Mouse (Mus musculus): ENCODE data around the gene Plcl2. TPM values are rescaled to one million over a fixed set of nuclear protein-coding genes. Genes with fewer than 3 reads are reported as not detected.
"Not testable (repeated sequence)": the region's sequence is repeated elsewhere in the genome, so short reads cannot be mapped to it uniquely, and the experiment has no call there.

Plcl2 gene
- total RNA-seq, 2 experiments from 2014 or later, result 51.2 to 52.0 TPM

DNA sequence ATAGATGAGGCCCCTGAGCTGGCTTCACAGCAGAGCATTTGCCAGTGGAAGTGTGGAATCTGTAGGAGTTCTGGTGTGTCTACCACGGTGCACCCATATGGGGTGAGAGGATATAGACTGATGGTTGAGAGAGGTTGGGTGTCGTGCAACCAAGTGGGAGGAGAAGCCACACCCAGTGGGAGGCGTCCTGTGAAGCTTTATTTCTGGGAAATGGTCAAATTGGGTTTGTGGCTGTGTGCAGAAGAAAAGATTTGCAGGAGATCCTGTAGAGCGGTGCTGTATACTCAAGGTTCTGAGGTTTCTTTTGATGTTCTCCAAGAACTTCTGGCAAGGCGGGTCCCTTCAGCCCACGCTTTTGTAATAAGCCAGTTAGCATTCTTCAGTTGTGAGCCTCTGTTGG lies 15.8 kb downstream of the Plcl2 start:
- intact Hi-C loops (cut with DNase I), result no loop called here
- DNase-seq, result no peak

- no peak for DNase-seq
- intact Hi-C loops (cut with DNase I), result no loop called here
These were observed 16.6 kb downstream of the Plcl2 start for GRCm38 (mm10) chr17:50525821-50526220.

GRCm38 (mm10) chr17:50530089-50530488 lies 20.9 kb downstream of the Plcl2 start:
- DNase-seq, result no peak
- intact Hi-C loops (cut with DNase I), result no loop called here

DNA sequence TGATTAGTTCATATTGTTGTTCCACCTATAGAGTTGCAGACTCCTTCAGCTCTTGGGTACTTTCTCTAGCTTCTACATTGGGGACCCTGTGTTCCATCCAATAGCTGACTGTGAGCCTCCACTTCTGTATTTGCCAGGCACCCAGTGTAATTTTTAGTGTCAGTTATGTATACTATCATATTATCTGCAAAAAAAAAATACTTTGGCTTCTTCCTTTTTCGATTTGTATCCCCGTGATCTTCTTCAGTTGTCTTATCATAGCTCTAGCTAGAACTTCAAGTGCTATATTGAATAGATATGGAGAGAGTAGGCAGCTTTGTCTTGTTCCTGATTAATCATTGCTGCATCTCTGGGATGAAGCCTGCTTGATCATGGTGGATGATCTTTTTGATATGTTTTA lies 25.7 kb downstream of the Plcl2 start:
- intact Hi-C loops (cut with DNase I), result not testable (repeated sequence)

DNA sequence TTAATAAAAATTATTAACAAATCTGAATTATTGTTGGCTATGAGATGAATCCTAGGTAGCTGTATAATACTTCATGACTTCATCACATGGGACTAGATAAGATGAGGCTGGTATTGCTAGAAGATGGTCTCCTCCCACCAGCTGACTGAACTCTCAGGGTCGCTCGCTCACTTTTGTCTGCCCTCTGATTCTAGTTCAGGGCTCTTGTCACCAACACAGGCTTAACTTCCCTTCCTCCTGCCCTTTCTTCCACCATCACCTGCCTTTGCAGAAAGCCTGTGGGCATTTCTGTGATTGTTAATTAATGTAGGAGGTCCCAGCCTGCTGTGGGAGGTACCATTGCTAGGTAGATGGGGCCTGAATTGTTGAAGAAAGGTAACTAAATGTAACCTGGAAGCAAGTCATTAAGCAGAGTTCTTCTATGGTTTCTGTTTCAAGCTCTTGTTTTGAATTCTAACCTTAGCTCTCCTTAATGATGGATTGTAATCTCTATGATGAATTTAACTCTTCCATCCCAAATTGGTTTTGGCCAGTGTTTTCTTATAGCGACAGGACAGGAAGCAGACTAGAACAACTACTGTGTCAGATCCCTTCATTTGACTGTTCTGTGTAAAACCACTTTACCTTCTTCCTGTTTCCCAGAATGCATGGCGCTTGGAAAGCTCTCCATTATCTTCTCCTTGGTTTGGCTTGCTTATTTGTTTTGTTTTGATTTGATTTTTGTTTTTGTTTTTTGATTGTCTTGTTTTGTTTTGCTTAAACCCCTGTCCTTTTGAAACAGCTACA lies 27.4 kb downstream of the Plcl2 start:
- no peak for DNase-seq
- intact Hi-C loops (cut with DNase I), result no loop called here

More for the DNA sequence above, 25.7 kb downstream of the Plcl2 start:
- DNase-seq, result not testable (repeated sequence)

DNA sequence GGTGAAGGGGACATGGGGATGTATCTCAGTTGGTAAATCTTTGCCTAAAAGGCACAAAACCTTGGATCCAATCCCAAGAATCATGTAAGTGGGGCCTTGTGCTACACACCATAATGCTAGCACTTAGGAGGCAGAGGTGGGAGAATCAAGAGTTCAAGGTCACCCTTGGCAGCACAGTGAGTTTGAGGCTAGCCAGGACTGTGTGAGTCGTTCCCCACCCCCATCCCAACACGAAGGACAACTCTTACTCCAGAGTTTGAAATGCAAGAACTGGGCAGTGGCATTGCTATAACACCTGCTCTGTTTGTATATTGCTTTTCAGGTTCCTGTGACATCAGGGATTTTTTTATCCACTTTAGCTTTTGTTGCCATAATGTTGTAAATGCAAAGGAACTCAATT lies 28.6 kb downstream of the Plcl2 start:
- intact Hi-C loops (cut with DNase I), result no loop called here
- no peak for DNase-seq

DNA sequence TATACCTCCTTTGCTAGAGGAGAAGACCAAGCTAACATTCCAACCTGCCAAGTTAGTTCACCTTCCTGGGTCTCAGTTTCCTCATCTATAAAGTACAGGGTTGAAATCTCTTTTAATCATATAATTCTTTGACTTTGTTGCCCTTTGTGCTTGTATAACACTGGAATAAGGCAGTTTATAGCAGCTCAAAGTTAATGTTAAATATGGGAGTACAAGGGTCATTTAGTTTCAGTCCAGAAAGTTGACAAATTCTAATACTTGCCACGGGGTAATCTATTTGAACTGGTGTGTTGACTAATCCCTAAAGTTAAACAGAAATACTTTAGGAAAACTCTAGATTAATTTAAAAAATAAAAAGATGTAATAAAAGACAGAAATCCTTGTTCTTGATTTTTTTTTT lies 35.7 kb downstream of the Plcl2 start:
- DNase-seq, result no peak
- intact Hi-C loops (cut with DNase I), result no loop called here

- intact Hi-C loops (cut with DNase I), result no loop called here
- DNase-seq, result no peak
These were observed 36.1 kb downstream of the Plcl2 start for GRCm38 (mm10) chr17:50545274-50545673.

DNA sequence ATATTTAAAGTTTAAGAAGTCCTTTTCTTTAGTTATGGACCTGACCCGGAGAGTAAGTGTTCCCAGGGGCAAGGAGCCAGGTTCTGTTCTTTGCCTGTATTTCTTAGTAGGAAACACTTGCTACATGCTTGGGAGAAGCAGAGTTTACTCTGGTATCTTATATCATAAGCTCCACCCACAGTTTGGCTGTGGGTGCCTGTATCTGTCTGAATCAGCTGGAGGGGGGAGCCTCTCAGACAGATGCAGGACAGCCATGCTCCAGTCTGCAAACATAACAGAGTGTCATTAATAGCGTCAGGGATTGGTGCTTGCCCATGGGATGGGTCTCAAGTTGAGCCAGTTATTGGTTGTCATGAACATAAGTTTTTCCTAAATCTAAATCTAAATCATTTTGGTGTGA lies 42.9 kb downstream of the Plcl2 start:
- intact Hi-C loops (cut with DNase I), result no loop called here
- no peak for DNase-seq

DNA sequence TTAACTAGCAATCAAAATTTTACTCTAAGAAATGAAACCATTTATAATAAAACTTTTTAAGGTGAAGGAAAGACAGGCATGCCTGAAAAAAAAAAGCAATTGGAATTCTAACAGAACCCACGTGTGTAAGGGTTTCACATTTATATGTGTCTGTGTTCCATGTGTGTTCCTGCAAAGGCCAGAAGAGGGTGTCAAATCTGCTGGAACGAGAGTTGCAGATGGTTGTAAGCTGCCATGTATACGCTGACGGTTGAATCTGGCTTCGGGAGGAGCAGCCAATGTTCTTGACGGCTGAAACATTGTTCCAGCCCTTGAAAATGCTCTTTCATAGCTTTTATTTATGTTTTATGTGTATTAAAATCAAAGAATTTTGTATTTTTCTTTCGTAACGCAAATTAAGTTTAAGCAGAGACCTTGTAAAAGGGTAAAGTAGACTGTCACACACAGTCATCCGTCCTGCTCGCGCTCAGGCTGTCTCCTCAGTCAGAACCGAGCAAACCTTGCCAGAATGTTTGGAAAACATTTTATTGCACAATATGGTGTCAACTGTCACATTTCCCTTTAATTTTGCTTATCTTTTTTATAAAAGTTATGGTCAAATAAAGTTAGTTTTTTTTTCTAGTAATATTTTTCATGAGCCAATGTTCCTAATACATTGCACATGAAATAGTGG lies 48.5 kb downstream of the Plcl2 start:
- DNase-seq, result no peak

GRCm38 (mm10) chr17:50558239-50558625 lies 49.0 kb downstream of the Plcl2 start:
- no peak for DNase-seq
- intact Hi-C loops (cut with DNase I), result no loop called here

More for the DNA sequence above, 48.5 kb downstream of the Plcl2 start:
- intact Hi-C loops (cut with DNase I), result no loop called here

GRCm38 (mm10) chr17:50565376-50566123 lies 56.3 kb downstream of the Plcl2 start:
- intact Hi-C loops (cut with DNase I), result no loop called here
- peak; percentile 47 for DNase-seq

DNA sequence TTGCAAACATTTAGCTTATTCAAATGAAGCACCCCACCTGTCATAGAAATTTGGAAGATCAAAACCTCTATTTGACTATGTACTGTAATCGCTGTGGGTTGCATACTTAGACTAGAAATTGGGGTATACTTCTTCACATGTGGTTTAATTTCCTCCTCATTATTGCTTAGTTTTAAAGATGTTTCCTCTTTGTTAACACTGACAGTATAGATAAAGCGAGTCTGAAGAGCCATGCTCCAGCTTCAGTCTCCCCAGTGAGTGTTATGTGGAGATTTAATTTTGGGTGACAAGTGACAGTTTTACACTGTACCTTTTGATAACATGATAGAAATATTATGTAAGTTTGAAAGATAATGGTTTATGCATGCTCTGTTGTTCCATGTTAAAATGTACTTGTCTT lies 59.6 kb downstream of the Plcl2 start:
- intact Hi-C loops (cut with DNase I), result no loop called here

DNA sequence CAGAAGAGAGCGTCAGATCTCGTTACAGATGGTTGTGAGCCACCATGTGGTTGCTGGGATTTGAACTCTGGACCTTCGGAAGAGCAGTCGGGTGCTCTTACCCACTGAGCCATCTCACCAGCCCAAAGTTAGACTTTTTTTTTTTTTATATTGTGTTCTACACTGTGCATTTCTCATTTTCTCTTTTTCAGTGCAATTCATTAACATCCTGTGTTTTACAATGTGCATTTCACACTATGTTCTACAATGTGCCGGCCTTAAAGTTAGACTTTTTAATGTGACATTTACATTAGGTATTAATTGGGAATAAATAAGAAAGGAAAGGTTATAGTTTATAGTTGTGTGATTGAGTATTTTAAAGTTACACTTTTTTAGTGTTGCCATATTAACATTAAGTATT lies 61.0 kb downstream of the Plcl2 start:
- intact Hi-C loops (cut with DNase I), result not testable (repeated sequence)

More for the DNA sequence above, 59.6 kb downstream of the Plcl2 start:
- no peak for DNase-seq

DNA sequence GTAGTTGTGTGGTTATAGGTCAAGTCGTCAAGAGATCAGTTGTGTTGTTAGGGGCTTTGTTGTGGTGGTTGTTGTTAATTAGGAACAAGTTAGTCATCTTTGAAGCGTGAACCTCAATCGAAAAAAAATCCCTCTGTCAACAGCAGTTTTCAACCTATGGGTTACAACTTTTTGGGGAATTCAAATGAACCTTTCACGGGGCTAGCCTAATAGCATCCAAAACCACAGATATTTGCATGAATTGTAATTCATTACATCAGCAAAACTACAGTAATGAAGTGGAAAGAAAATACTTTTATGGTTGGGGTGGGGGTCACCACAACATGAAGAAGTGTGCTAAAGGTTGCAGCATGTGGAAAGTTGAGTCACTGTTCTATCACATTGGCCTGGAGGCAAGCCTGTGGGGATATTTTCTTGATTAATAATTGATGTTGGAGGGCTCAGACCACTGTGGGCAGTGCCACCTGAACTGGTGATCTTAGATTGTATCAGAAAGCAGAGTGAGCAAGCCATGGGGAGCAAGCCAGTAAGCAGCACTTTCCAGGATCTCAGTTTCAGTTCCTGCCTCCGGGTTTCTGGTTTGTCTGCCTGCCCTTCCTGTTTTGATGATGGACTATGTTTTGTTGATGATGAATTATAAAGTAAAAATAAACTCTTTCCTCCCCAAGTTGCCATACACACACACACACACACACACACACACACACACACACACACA lies 61.6 kb downstream of the Plcl2 start:
- intact Hi-C loops (cut with DNase I), result no loop called here
- no peak for DNase-seq

More for the DNA sequence above, 61.0 kb downstream of the Plcl2 start:
- DNase-seq, result not testable (repeated sequence)

DNA sequence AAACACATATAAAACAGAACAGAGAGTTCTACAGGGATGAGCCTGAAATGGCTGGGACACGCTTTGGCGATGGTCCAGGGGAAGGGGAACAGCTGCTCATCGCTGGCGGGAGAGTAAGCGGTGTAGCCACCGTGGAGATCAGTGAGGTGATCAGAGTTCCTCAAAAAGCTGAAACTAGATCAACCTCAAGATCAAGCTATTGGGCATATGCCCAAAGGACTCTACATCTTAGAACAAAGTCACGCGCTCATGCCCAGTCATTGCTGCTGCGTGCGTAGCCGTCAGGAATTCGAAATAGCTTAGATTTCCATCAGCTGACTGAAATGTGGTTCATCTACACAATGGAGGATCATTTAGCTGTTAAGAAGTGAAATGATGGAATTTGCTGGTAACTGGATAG lies 65.0 kb downstream of the Plcl2 start:
- intact Hi-C loops (cut with DNase I), result no loop called here
- peak; percentile 85 for DNase-seq

GRCm38 (mm10) chr17:50580416-50580815 lies 71.2 kb downstream of the Plcl2 start:
- intact Hi-C loops (cut with DNase I), result no loop called here
- DNase-seq, result no peak

DNA sequence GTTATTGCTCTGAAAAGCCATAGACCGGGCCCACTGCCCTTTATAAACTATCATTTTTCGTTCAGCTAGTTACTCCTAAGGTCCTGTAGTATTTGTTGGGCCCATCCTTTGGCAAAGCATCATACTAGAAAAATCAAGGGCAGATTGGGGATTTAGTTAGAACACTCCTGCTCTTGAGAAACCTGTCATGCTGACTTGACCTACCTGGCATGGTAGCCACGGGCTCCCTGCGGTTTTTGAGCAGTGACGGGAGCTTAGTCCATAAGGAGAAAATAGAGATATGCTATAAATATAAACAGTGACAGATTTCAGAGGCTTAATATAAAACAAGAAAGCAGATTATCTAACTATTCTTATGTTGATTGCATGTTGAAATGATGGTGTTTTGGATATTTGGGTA lies 77.6 kb downstream of the Plcl2 start:
- intact Hi-C loops (cut with DNase I), result no loop called here
- DNase-seq, result no peak

GRCm38 (mm10) chr17:50587941-50588340 lies 78.7 kb downstream of the Plcl2 start:
- intact Hi-C loops (cut with DNase I), result no loop called here

DNA sequence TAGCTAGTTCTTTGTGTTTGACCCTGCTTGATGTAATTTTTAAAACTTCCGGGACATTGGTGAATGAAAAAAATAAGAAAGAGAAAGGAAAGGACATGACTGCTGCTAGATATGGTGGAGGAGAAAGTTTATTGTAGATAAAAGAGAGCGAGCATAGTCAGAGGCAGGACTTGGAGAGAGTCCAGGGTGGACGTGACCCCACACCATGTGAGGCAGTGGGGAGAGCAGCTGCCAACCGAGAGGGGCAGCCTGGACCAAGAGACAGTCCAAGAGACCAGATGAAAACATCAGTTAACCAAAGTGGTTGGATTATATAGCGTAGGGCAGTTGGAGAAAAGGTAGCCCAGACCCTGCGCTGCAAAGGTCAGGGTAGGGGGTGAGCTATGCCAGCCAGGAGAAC lies 91.0 kb downstream of the Plcl2 start:
- intact Hi-C loops (cut with DNase I), result no loop called here
- DNase-seq, result no peak

More at GRCm38 (mm10) chr17:50587941-50588340, 78.7 kb downstream of the Plcl2 start:
- no peak for DNase-seq

GRCm38 (mm10) chr17:50600696-50601095 lies 91.5 kb downstream of the Plcl2 start:
- intact Hi-C loops (cut with DNase I), result no loop called here

More at GRCm38 (mm10) chr17:50600696-50601095, 91.5 kb downstream of the Plcl2 start:
- DNase-seq, result no peak
